Mouse (Mus musculus): ENCODE measurements around the gene Pde4d. TPM values are rescaled to one million over a fixed set of nuclear protein-coding genes. Genes with fewer than 3 reads are reported as not detected.

The Pde4d gene
- total and polyA plus RNA-seq, 2 experiments from 2014 or later = 19.0 to 103 TPM

DNA sequence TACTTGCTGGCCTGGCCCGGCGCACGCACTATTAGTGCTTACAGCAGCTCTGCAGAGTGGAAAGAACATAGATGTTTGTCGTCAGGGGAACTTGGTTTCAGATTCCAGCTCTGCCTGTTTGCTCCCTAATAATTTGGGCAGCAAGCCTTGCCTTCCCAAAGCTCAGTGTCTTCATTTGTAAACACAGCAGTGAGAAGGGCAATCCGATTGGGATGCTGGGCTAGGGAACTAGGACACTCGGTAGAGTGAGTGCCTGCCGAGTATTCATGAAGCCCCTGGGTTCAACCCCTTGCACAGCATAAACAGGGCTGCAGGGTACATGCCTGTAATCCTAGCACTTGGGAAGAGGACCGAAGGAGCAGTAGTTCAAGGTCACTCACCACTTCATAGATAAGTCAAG is 1459.4 kb downstream of the Pde4d start:
- whole genome bisulfite sequencing = 82% methylated on average over 8 of the region's 8 CpGs
- Histone ChIP-seq H3K4me1 (ENCODE audit: insufficient read depth, low read length) (peaks cover 5% of the 10 kb centered on the region; the same call in 1 of the 2 replicates), H3K27ac (ENCODE audit: low read depth, low read length) (no peak overlapping the region), H3K9ac (replicated peaks; ENCODE audit: low read length, poor library complexity, severe bottlenecking) (no peak overlapping the region), H3K27me3 (ENCODE audit: insufficient read depth, low read length) (no peaks in the 10 kb centered on the region), H3K4me3 (ENCODE audit: low read depth, low read length) (no peak overlapping the region), H3K4me2 (ENCODE audit: low read depth, low read length, poor library complexity, severe bottlenecking) (no peak overlapping the region), H3K9me3 (ENCODE audit: low read length) (no peaks in the 10 kb centered on the region), H3K36me3 (ENCODE audit: insufficient read depth, low read length) (no peaks in the 10 kb centered on the region)
- DNase-seq (ENCODE audit: low spot score) = no peak
- TF ChIP-seq CTCF (IDR thresholded peaks at IDR 0.05) = no peak
- no peak for ATAC-seq (ENCODE audit: low FRiP score)

DNA sequence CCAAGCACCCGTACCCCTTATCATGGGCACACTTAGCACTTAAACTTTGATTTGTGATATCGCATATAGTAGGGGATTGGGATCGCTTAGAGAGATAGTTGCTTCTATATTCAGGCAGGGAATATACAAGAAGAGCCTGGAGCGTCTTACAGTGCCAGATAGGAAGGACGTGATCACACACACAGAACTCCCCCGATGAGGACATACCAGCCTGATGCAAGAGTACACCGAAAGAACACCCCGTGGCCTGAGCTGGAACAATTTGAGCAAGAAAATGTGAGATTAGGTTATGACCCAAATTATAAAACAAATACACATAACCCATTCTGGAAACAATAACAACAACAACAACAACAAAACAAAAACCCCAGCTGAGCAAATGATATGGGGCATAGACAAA is 1461.2 kb downstream of the Pde4d start:
- DNase-seq (ENCODE audit: low spot score) (no peak), ATAC-seq (ENCODE audit: low FRiP score) (no peak)
- no peak overlapping the region for H3K4me2 ChIP-seq (ENCODE audit: low read depth, low read length, poor library complexity, severe bottlenecking)
- H3K4me3 ChIP-seq (ENCODE audit: low read depth, low read length) = no peak overlapping the region
- H3K27ac ChIP-seq (ENCODE audit: low read depth, low read length) = no peak overlapping the region
- 90% methylated on average over 8 of the region's 8 CpGs for WGBS
- H3K27me3 ChIP-seq (ENCODE audit: insufficient read depth, low read length) = no peaks in the 10 kb centered on the region
- H3K4me1 ChIP-seq (ENCODE audit: insufficient read depth, low read length) = no peaks in the 10 kb centered on the region
- TF ChIP-seq CTCF (IDR thresholded peaks at IDR 0.05) = no peak
- no peak overlapping the region for H3K9ac ChIP-seq (replicated peaks; ENCODE audit: low read length, poor library complexity, severe bottlenecking)
- no peaks in the 10 kb centered on the region for H3K36me3 ChIP-seq (ENCODE audit: insufficient read depth, low read length)
- H3K9me3 ChIP-seq (ENCODE audit: low read length) = no peaks in the 10 kb centered on the region

DNA sequence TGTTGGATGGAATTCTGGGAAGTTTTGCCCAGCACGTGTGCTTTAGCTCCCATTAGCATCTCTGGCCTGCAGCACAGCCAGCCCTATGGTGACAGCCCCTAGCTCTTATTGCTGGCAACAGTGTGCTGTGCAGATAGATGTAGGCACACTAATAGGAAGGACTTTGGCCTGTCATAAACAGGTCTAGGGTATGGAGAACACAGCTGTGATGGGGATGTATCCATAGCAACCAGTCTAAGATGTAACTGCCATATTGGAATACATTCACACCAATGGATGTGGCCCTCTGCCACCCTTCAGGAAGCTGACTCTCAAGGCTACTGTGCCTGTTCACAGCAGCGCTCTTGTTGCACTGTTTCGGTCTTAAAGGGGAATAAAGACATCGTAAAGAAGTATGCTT is 1462.9 kb downstream of the Pde4d start:
- Histone ChIP-seq H3K36me3 (ENCODE audit: insufficient read depth, low read length) (no peaks in the 10 kb centered on the region), H3K4me3 (ENCODE audit: low read depth, low read length) (no peak overlapping the region), H3K9me3 (ENCODE audit: low read length) (no peaks in the 10 kb centered on the region), H3K4me1 (ENCODE audit: insufficient read depth, low read length) (no peaks in the 10 kb centered on the region), H3K27ac (ENCODE audit: low read depth, low read length) (no peak overlapping the region), H3K4me2 (ENCODE audit: low read depth, low read length, poor library complexity, severe bottlenecking) (no peak overlapping the region), H3K9ac (replicated peaks; ENCODE audit: low read length, poor library complexity, severe bottlenecking) (no peak overlapping the region), H3K27me3 (ENCODE audit: insufficient read depth, low read length) (no peaks in the 10 kb centered on the region)
- ATAC-seq (ENCODE audit: low FRiP score) (no peak), DNase-seq (ENCODE audit: low spot score) (no peak)
- 80% methylated on average over 4 of the region's 4 CpGs for WGBS
- no peak for TF ChIP-seq CTCF (IDR thresholded peaks at IDR 0.05)

DNA sequence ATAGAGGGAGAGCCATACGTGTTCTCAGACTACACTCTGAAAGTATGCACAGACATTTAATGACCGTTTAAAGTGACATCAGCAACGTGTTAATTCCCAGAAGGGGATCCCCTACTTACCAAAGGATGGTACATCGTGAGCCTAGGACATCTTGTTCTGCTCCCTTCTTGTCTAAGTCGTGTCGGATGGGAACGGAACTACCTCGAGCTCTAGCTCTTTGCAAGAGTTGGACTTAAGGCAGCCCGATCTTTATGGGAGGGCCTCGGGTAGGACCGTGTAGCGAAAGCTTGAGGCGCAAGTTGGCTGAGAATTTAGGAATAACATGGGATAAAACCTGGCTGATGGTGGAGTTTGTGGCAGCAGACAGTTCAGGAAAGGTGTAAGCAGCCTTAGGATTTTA is 1464.5 kb downstream of the Pde4d start:
- DNase-seq (ENCODE audit: low spot score) (no peak), ATAC-seq (ENCODE audit: low FRiP score) (no peak)
- Histone ChIP-seq H3K27me3 (ENCODE audit: insufficient read depth, low read length) (no peaks in the 10 kb centered on the region), H3K27ac (ENCODE audit: low read depth, low read length) (no peak overlapping the region), H3K36me3 (ENCODE audit: insufficient read depth, low read length) (no peaks in the 10 kb centered on the region), H3K9me3 (ENCODE audit: low read length) (no peaks in the 10 kb centered on the region), H3K4me2 (ENCODE audit: low read depth, low read length, poor library complexity, severe bottlenecking) (no peak overlapping the region), H3K4me1 (ENCODE audit: insufficient read depth, low read length) (no peaks in the 10 kb centered on the region), H3K9ac (replicated peaks; ENCODE audit: low read length, poor library complexity, severe bottlenecking) (no peak overlapping the region), H3K4me3 (ENCODE audit: low read depth, low read length) (no peak overlapping the region)
- WGBS = 91% methylated on average over 13 of the region's 13 CpGs
- TF ChIP-seq CTCF (IDR thresholded peaks at IDR 0.05) = no peak

DNA sequence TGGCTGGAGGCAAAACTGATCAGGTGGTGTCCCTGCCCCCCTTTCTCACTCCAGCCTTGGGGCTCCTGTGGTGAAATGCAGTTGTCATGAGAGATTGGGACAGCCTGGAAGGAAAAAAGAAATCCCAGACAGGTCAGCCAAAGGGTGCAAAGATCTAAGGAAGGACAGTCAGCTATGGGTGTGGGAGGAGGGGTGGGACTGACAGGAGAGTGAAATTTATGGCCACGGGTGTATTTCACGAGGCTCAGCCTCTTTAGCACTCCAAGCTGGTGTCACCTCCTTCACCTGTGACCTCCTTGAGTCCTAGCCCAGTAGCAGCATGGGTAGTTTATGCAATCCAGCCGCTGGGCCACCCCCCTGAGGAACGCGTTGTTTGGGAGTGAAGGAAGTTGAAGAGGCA is 1465.1 kb downstream of the Pde4d start:
- no peak for TF ChIP-seq CTCF (IDR thresholded peaks at IDR 0.05)
- DNase-seq (ENCODE audit: low spot score) (no peak), ATAC-seq (ENCODE audit: low FRiP score) (no peak)
- H3K9ac ChIP-seq (replicated peaks; ENCODE audit: low read length, poor library complexity, severe bottlenecking) = no peak overlapping the region
- H3K9me3 ChIP-seq (ENCODE audit: low read length) = no peaks in the 10 kb centered on the region
- no peak overlapping the region for H3K4me2 ChIP-seq (ENCODE audit: low read depth, low read length, poor library complexity, severe bottlenecking)
- no peak overlapping the region for H3K4me3 ChIP-seq (ENCODE audit: low read depth, low read length)
- no peaks in the 10 kb centered on the region for H3K27me3 ChIP-seq (ENCODE audit: insufficient read depth, low read length)
- H3K4me1 ChIP-seq (ENCODE audit: insufficient read depth, low read length) = no peaks in the 10 kb centered on the region
- H3K36me3 ChIP-seq (ENCODE audit: insufficient read depth, low read length) = no peaks in the 10 kb centered on the region
- 84% methylated on average over 5 of the region's 5 CpGs for WGBS
- H3K27ac ChIP-seq (ENCODE audit: low read depth, low read length) = no peak overlapping the region

DNA sequence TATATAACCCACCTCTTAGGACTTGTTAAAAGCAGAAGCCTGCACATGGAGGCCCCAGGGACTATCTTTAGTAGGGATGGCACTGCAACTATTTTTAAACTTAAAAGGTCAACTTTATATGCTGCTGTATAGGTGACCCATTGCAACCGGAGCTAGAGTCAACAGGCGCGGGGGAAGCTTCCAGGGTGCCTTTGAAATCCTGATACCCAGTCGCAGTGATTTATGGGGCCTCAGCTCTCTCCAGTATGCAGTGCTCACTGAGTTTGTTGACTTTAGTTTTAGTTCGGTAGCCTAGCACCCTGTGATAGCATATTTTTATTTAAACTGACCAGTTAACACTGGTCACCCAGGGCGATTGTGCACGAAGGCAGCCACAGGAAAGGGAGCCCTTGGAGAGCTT is 1465.8 kb downstream of the Pde4d start:
- Histone ChIP-seq H3K4me1 (ENCODE audit: insufficient read depth, low read length) (no peaks in the 10 kb centered on the region), H3K4me3 (ENCODE audit: low read depth, low read length) (no peak overlapping the region), H3K27me3 (ENCODE audit: insufficient read depth, low read length) (no peaks in the 10 kb centered on the region), H3K4me2 (ENCODE audit: low read depth, low read length, poor library complexity, severe bottlenecking) (no peak overlapping the region), H3K36me3 (ENCODE audit: insufficient read depth, low read length) (no peaks in the 10 kb centered on the region), H3K9me3 (ENCODE audit: low read length) (no peaks in the 10 kb centered on the region), H3K27ac (ENCODE audit: low read depth, low read length) (no peak overlapping the region), H3K9ac (replicated peaks; ENCODE audit: low read length, poor library complexity, severe bottlenecking) (no peak overlapping the region)
- no peak for ATAC-seq (ENCODE audit: low FRiP score)
- DNase-seq (ENCODE audit: low spot score) = no peak
- 69% methylated on average over 7 of the region's 7 CpGs for WGBS
- no peak for TF ChIP-seq CTCF (IDR thresholded peaks at IDR 0.05)
